Mouse (Mus musculus) kidney, embryonic 16.5 days (tissue): Measurements from ENCODE around the gene Rnasek. TPM values are rescaled to one million over a fixed set of nuclear protein-coding genes. Genes with fewer than 3 reads are reported as not detected.
A peak's percentile ranks its signal among the peaks of the same experiment; 100 is the strongest.

Source experiments
- ATAC-seq: fragments of 200-750 bp; cut with Nextera tagmentation; 2 replicates; pipeline ENCODE4 v1.8.0; 2017; ENCODE audit warnings: moderate TSS enrichment; ENCODE audit not compliant: low FRiP score, low TSS enrichment
- H3K27ac ChIP-seq: fragments of 300-500 bp; sonication (generic); 2 replicates; pipeline ENCODE4 v1.5.1; 2014; ENCODE audit warnings: low read length
- H3K27me3 ChIP-seq: fragments of 300-500 bp; sonication (generic); 2 replicates; pipeline ENCODE4 v1.6.1; 2014; ENCODE audit warnings: low read length, control low read depth, mixed read lengths; ENCODE audit not compliant: insufficient read depth
- H3K36me3 ChIP-seq: fragments of 300-500 bp; sonication (generic); 2 replicates; pipeline ENCODE4 v1.6.1; 2014; ENCODE audit warnings: low read length, control low read depth, mixed read lengths; ENCODE audit not compliant: insufficient read depth
- H3K4me1 ChIP-seq: fragments of 300-500 bp; sonication (generic); 2 replicates; pipeline ENCODE4 v1.6.1; 2014; ENCODE audit warnings: low read length, control low read depth, mixed read lengths; ENCODE audit not compliant: insufficient read depth
- H3K4me2 ChIP-seq: fragments of 300-500 bp; sonication (generic); replicated peaks from 2 replicates; pipeline ENCODE4 v1.6.1; 2014; ENCODE audit warnings: low read depth, low read length
- H3K4me3 ChIP-seq: fragments of 300-500 bp; sonication (generic); 2 replicates; pipeline ENCODE4 v1.5.1; 2014; ENCODE audit warnings: mild to moderate bottlenecking, low read length
- H3K9ac ChIP-seq: fragments of 300-500 bp; sonication (generic); replicated peaks from 2 replicates; pipeline ENCODE4 v1.6.1; 2014; ENCODE audit warnings: low read length
- H3K9me3 ChIP-seq: fragments of 300-500 bp; sonication (generic); 2 replicates; pipeline ENCODE4 v1.6.1; 2016; ENCODE audit warnings: low read length, control low read depth
- WGBS: fragments of 180-500 bp; shearing (Covaris S2); extraction: QIAGEN DNeasy Blood & Tissue Kit; methylation state at CpG from one replicate; pipeline ENCODE4 v1.1.7; 2014; 5-methylcytosine and 5-hydroxymethylcytosine counted together
- polyA plus RNA-seq: library from polyadenylated mRNA; unstranded; fragments of >200 nt; fragmentation: Nextera tagmentation; extraction: Ambion mirVana; gene quantifications from 2 replicates; pipeline ENCODE4 v1.2.1, GENCODE M21; 2015

The Rnasek gene
- polyA plus RNA-seq, 1 experiment from 2014 or later = 235 TPM

- H3K27me3 ChIP-seq = no peaks in the 10 kb centered on the region
These were observed 826 bp downstream of the Rnasek start for GRCm38 (mm10) chr11:70238591-70239440.

GRCm38 (mm10) chr11:70237457-70238167, 2.0 kb downstream of the Rnasek start, which contains the start of gene 0610010K14Rik:
Gene 0610010K14Rik, minus strand, starts transcription at chr11:70237914.
- Histone ChIP-seq H3K36me3 (peaks cover 11% of the 10 kb centered on the region; the same call in 1 of the 2 replicates), H3K27me3 (no peaks in the 10 kb centered on the region), H3K27ac (peak within 1 kb of the TSS; percentile 93), H3K9ac (peak within 1 kb of the TSS; percentile 96), H3K4me2 (peak within 1 kb of the TSS; percentile 96), H3K4me3 (peak within 1 kb of the TSS; percentile 99), H3K4me1 (peaks cover 45% of the 10 kb centered on the region), H3K9me3 (no peaks in the 10 kb centered on the region)
- ATAC-seq = peak; percentile 95
- under 1% methylated on average over 49 of the region's 70 CpGs for whole genome bisulfite sequencing

More at GRCm38 (mm10) chr11:70238591-70239440, 826 bp downstream of the Rnasek start:
- no peaks in the 10 kb centered on the region for H3K9me3 ChIP-seq
- peak overlapping the region; percentile 99 for H3K4me3 ChIP-seq
- peak overlapping the region; percentile 93 for H3K27ac ChIP-seq
- 12% methylated on average over 23 of the region's 23 CpGs for WGBS
- H3K4me1 ChIP-seq = peaks cover 34% of the 10 kb centered on the region
- peak overlapping the region; percentile 96 for H3K9ac ChIP-seq
- peaks cover 11% of the 10 kb centered on the region; the same call in 1 of the 2 replicates for H3K36me3 ChIP-seq
- ATAC-seq = no peak
- peak overlapping the region; percentile 96 for H3K4me2 ChIP-seq

GRCm38 (mm10) chr11:70236717-70237116, 2.9 kb downstream of the Rnasek start:
- H3K9me3 ChIP-seq = no peaks in the 10 kb centered on the region
- peaks cover 11% of the 10 kb centered on the region; the same call in 1 of the 2 replicates for H3K36me3 ChIP-seq
- ATAC-seq = no peak
- WGBS = 36% methylated on average over 7 of the region's 7 CpGs
- H3K27ac ChIP-seq = peak overlapping the region; percentile 93
- peaks cover 52% of the 10 kb centered on the region for H3K4me1 ChIP-seq
- peak overlapping the region; percentile 96 for H3K9ac ChIP-seq
- H3K27me3 ChIP-seq = no peaks in the 10 kb centered on the region
- peak overlapping the region; percentile 96 for H3K4me2 ChIP-seq
- peak overlapping the region; percentile 99 for H3K4me3 ChIP-seq

GRCm38 (mm10) chr11:70235254-70235900, 4.3 kb downstream of the Rnasek start:
- ATAC-seq = no peak
- H3K36me3 ChIP-seq = peaks cover 11% of the 10 kb centered on the region; the same call in 1 of the 2 replicates
- H3K9me3 ChIP-seq = no peaks in the 10 kb centered on the region
- H3K9ac ChIP-seq = no peak overlapping the region
- no peaks in the 10 kb centered on the region for H3K27me3 ChIP-seq
- WGBS = 86% methylated on average over 12 of the region's 12 CpGs
- no peak overlapping the region for H3K27ac ChIP-seq
- H3K4me3 ChIP-seq = no peak overlapping the region
- H3K4me2 ChIP-seq = no peak overlapping the region
- peaks cover 50% of the 10 kb centered on the region for H3K4me1 ChIP-seq

GRCm38 (mm10) chr11:70234497-70234896, 5.1 kb downstream of the Rnasek start:
- no peak overlapping the region for H3K4me3 ChIP-seq
- 87% methylated on average over 8 of the region's 8 CpGs for WGBS
- ATAC-seq = no peak
- H3K4me1 ChIP-seq = peaks cover 53% of the 10 kb centered on the region
- 0 out of 2 replicates have a peak overlapping the region, but pooled peaks have one; percentile 25 for H3K9ac ChIP-seq
- no peaks in the 10 kb centered on the region for H3K9me3 ChIP-seq
- 0 out of 2 replicates have a peak overlapping the region, but pooled peaks have one; percentile 17 for H3K27ac ChIP-seq
- H3K4me2 ChIP-seq = no peak overlapping the region
- H3K36me3 ChIP-seq = peaks cover 11% of the 10 kb centered on the region; the same call in 1 of the 2 replicates
- peaks cover 7% of the 10 kb centered on the region for H3K27me3 ChIP-seq

GRCm38 (mm10) chr11:70234037-70234436, 5.6 kb downstream of the Rnasek start:
- H3K9ac ChIP-seq = 0 out of 2 replicates have a peak overlapping the region, but pooled peaks have one; percentile 25
- no peak overlapping the region for H3K4me3 ChIP-seq
- peaks cover 12% of the 10 kb centered on the region for H3K27me3 ChIP-seq
- peaks cover 55% of the 10 kb centered on the region for H3K4me1 ChIP-seq
- ATAC-seq = no peak
- no peak overlapping the region; the same call in 1 of the 2 replicates for H3K4me2 ChIP-seq
- peaks cover 11% of the 10 kb centered on the region; the same call in 1 of the 2 replicates for H3K36me3 ChIP-seq
- 0 out of 2 replicates have a peak overlapping the region, but pooled peaks have one; percentile 17 for H3K27ac ChIP-seq
- 56% methylated on average over 5 of the region's 5 CpGs for WGBS
- H3K9me3 ChIP-seq = no peaks in the 10 kb centered on the region

- H3K36me3 ChIP-seq = peaks cover 11% of the 10 kb centered on the region; the same call in 1 of the 2 replicates
- H3K9ac ChIP-seq = peak overlapping the region; percentile 79
- H3K4me2 ChIP-seq = peak overlapping the region; percentile 77
- WGBS = 40% methylated on average over 8 of the region's 8 CpGs
- peaks cover 22% of the 10 kb centered on the region for H3K27me3 ChIP-seq
- peak overlapping the region; percentile 34; the same call in 1 of the 2 replicates for H3K27ac ChIP-seq
- H3K9me3 ChIP-seq = no peaks in the 10 kb centered on the region
- peak overlapping the region; percentile 46 for H3K4me3 ChIP-seq
- ATAC-seq = no peak
- peaks cover 47% of the 10 kb centered on the region for H3K4me1 ChIP-seq
These were observed 6.6 kb downstream of the Rnasek start for GRCm38 (mm10) chr11:70233016-70233415.

- ATAC-seq = no peak
These were observed 7.1 kb downstream of the Rnasek start for GRCm38 (mm10) chr11:70232546-70232945.

GRCm38 (mm10) chr11:70230239-70230727, 9.4 kb downstream of the Rnasek start:
- H3K4me3 ChIP-seq = peak overlapping the region; percentile 48
- H3K9ac ChIP-seq = peak overlapping the region; percentile 12
- H3K4me2 ChIP-seq = peak overlapping the region; percentile 56
- ATAC-seq = peak; percentile 70
- H3K9me3 ChIP-seq = no peaks in the 10 kb centered on the region
- under 1% methylated on average over 32 of the region's 32 CpGs for WGBS
- peaks cover 5% of the 10 kb centered on the region; the same call in 1 of the 2 replicates for H3K36me3 ChIP-seq
- peaks cover 49% of the 10 kb centered on the region for H3K27me3 ChIP-seq
- H3K27ac ChIP-seq = peak overlapping the region; percentile 82
- peaks cover 38% of the 10 kb centered on the region for H3K4me1 ChIP-seq

More at GRCm38 (mm10) chr11:70232546-70232945, 7.1 kb downstream of the Rnasek start:
- Histone ChIP-seq H3K4me3 (peak overlapping the region; percentile 46), H3K4me2 (peak overlapping the region; percentile 77), H3K4me1 (peaks cover 47% of the 10 kb centered on the region), H3K9me3 (no peaks in the 10 kb centered on the region), H3K27ac (peak overlapping the region; percentile 34; the same call in 1 of the 2 replicates), H3K9ac (peak overlapping the region; percentile 79), H3K27me3 (peaks cover 27% of the 10 kb centered on the region), H3K36me3 (peaks cover 11% of the 10 kb centered on the region; the same call in 1 of the 2 replicates)
- WGBS = 5% methylated on average over 9 of the region's 10 CpGs
